Mouse (Mus musculus) mouse trophoblast stem cell (cell line): Measurements from ENCODE around the gene Fcgr2b.
"Not testable (repeated sequence)": the region's sequence is repeated elsewhere in the genome, so short reads cannot be mapped to it uniquely, and the experiment has no call there.

ENCODE experiments used
- in situ Hi-C, 2 experiments: fragments of 300-500 bp; cut with MseI, MboI; formaldehyde crosslinking; loops; 2 replicates in 1 of 2; 3 replicates in 1 of 2; pipeline ENCODE4 v1.15.1; 2025

Gene Fcgr2b

DNA sequence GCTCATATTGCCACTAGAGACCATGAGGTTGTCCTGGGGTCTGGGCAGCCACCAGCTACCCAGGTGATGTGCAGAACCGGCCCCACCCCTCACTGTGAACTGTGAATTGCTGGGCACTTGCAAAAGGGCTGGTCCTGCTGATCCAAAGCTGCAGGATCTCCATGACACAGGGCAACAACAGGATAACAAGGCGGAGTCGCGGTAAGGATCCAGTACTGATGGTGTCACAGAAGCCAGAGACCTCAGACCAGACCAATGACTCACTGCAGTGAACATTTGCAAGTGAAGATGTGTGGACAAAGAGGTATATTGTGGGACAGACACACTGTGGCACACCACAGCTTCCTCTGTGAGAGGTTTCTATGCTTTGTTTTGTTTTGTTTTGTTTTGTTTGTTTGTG, 2.3 kb upstream of the Fcgr2b start:
- in situ Hi-C loops, result no loop called here

GRCm38 (mm10) chr1:170975751-170976161, 591 bp downstream of the Fcgr2b start:
- in situ Hi-C loops, result no loop called here

- in situ Hi-C loops, result not testable (repeated sequence)
Measured at GRCm38 (mm10) chr1:170975350-170975749, 997 bp downstream of the Fcgr2b start.

DNA sequence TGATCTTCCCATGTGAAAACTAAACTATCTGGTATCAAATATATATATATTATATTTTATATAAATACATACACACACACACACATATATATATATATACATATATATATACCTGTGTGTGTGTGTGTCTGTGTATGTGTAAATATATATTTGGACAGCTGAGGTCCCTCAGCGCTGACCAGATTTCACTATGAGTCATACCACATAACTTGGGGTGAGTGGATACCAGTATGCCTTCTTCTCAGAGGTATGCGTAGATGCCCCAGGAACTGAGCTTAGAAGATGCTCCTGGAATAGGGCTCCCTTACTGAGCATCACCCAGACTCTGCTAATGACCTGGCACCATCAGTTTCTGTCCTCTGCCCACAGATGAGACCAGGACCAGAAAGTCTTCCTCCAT, 1.6 kb downstream of the Fcgr2b start:
- in situ Hi-C loops, result no loop called here

DNA sequence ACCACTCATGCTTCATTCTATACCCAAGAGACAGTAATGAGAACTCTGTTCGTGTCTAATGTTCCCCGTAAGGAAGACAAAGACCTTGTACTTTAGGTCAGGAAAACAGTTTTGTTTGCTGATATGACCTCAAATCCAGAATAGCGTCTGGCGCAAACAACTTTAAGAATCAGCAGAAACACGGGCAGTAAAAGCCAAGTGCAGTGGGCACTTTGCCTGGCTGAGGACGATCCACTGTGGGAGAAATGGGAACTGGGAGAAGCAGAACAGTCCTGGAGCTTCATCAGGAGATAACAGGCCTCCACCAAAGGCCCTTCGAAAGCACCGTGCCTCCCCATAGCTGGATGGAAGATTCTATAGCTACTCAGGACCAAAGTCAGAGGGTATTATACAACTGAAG, 2.2 kb downstream of the Fcgr2b start:
- in situ Hi-C loops, result no loop called here

- in situ Hi-C loops, result no loop called here
Measured at GRCm38 (mm10) chr1:170972936-170973335, 3.4 kb downstream of the Fcgr2b start.

DNA sequence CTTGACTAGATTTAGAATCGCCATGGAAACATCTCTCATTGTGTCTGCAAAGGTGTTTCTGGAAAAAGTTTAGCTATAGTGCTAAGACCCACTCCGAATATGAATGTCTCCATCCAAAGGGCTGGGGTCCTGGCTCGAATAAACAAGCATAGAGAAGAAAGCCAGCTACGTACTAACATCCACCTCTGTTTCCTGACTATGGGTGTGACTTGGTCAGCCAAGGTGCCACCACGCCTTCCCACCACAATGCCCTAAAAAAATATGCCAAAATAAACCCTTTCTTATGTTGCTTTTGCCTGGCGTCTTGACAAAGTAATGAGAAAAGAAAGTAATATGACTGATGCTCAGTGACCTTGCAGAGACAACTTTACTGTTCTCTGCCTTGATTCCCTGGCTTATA, 3.9 kb downstream of the Fcgr2b start:
- in situ Hi-C loops, result no loop called here

GRCm38 (mm10) chr1:170968576-170968975, 7.8 kb downstream of the Fcgr2b start:
- in situ Hi-C loops, result no loop called here

GRCm38 (mm10) chr1:170967581-170967980, 8.8 kb downstream of the Fcgr2b start:
- in situ Hi-C loops, result no loop called here

GRCm38 (mm10) chr1:170963087-170963486, 13.3 kb downstream of the Fcgr2b start:
- in situ Hi-C loops, result no loop called here

GRCm38 (mm10) chr1:170962301-170962700, 14.0 kb downstream of the Fcgr2b start:
- in situ Hi-C loops, result no loop called here

DNA sequence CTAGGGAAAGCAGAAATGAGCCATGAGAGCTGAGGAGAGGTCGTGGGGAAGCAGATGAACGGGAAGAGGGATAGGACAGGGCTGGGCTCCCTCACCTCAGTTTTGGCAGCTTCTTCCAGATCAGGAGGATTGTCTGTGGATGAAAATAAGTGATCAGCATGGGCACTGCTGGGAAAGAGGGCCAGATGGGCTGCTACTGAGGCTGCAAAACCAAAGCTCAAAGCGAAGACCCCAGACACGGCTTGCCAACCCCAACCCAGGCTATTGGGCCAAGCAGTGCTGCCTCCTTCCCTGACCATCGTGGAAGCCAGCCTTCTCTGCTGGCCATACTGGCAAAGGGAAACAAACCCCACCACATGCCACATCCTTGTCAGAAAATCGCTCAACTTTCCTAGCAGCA, 15.2 kb downstream of the Fcgr2b start:
- in situ Hi-C loops, result no loop called here

GRCm38 (mm10) chr1:170959791-170960190, 16.6 kb downstream of the Fcgr2b start:
- in situ Hi-C loops, result no loop called here

- in situ Hi-C loops, result no loop called here
Measured at GRCm38 (mm10) chr1:170958225-170958624, 18.1 kb downstream of the Fcgr2b start.

DNA sequence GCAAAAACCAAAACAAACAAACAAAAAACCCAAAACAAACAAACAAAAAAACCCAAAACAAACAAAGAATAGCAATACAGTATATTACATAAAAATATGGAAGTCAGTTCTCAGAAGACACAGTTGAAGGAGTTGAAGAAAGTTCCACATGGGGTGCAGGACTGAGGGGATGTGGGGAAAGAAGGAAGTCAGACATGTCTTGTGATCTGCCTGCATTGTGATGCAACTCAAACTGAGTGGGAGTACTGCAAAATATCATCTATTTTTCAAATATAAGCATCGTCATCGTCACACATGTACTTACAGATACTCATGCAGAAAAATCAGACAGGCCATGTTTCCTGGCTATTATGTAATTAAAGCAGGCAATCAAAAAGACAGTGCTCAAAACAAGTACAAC, 23.2 kb downstream of the Fcgr2b start:
- in situ Hi-C loops, result no loop called here

GRCm38 (mm10) chr1:170950772-170951171, 25.6 kb downstream of the Fcgr2b start:
- in situ Hi-C loops, result no loop called here

- in situ Hi-C loops, result not testable (repeated sequence)
Measured at GRCm38 (mm10) chr1:170944908-170945307, 31.4 kb downstream of the Fcgr2b start.

DNA sequence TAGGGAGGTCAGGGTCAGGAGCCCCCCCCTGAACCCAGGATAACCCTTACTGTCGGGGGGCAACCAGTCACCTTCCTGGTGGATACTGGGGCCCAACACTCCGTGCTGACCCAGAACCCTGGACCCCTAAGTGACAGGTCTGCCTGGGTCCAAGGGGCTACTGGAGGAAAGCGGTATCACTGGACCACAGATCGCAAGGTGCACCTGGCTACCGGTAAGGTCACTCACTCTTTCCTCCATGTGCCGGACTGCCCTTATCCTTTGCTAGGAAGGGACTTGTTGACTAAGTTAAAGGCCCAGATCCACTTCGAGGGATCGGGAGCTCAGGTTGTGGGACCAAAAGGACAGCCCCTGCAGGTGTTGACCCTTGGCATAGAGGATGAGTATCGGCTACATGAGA, 32.2 kb downstream of the Fcgr2b start:
- in situ Hi-C loops, result not testable (repeated sequence)

DNA sequence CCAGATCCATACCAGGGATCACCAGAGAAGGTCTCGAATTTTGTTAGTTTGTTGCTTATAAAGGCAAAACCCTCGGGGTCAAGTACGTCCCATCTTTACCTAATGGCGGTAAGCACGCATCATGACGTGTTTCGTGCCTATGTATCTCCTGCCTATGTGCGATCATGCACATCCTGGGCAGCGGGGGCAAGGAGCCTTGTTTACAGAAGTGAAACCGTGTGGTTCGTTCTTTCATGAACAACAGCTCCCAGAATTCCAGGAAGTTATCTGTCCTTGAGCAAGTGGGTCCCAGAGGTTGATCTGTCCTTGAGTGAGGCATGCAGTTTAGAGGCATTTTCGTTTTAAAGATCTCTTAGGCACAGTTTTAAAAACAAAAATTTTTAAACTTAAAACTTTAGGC, 37.1 kb downstream of the Fcgr2b start:
- in situ Hi-C loops, result no loop called here

DNA sequence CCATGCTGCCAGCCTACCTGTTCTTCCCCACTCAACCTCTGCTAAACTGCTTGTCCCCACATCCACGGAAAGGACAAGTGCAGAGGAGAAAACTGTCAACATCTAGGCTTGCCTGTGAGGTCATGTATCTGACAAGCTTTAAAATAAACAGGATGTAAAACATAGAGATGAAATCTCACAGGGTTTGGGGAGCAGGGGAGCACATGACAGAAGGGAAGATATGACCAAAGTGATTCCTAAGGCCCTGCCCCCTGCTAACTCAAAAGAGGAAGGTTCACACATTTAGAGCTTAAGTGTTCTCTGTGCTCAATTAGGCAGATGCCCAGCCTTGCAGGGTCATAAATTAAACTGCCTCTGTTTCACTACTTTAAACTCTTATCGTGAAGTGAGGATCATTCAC, 42.0 kb downstream of the Fcgr2b start:
- in situ Hi-C loops, result no loop called here

- in situ Hi-C loops, result no loop called here
Measured at GRCm38 (mm10) chr1:170933940-170934339, 42.4 kb downstream of the Fcgr2b start.

DNA sequence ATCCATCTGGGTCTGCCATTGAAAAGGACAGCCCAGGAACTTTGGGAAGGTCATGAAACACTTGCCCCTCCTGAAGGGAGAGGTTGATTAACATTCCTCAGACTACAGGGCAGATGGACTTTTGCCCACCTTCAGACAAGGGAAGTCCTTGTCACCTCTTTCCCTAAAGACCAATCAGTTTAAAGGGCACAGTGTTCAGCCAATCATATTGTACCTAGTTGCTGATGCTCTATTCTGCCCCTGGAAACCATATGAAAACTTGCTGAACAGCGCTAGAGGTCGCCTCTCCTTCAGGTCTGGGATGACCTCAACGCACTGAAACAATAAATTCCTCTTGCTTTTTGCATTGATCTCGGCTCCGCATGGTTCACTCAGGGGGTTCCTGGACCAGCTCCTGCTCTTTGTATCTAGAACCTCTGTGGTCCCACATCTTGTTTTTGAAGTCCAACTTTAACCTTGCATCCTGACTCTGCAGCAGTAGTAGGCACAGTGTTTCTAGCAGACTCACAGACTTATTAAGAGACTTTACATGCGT, 42.9 kb downstream of the Fcgr2b start:
- in situ Hi-C loops, result no loop called here

GRCm38 (mm10) chr1:170932043-170932442, 44.3 kb downstream of the Fcgr2b start:
- in situ Hi-C loops, result no loop called here

- in situ Hi-C loops, result no loop called here
Measured at GRCm38 (mm10) chr1:170929245-170929644, 47.1 kb downstream of the Fcgr2b start.
